Mouse (Mus musculus): Measurements from ENCODE around the gene Enpp1. TPM values are rescaled to one million over a fixed set of nuclear protein-coding genes. Genes with fewer than 3 reads are reported as not detected.

Gene Enpp1
- total and polyA plus RNA-seq, 3 experiments: 0.12 to 0.15 TPM; not detected in 1

DNA sequence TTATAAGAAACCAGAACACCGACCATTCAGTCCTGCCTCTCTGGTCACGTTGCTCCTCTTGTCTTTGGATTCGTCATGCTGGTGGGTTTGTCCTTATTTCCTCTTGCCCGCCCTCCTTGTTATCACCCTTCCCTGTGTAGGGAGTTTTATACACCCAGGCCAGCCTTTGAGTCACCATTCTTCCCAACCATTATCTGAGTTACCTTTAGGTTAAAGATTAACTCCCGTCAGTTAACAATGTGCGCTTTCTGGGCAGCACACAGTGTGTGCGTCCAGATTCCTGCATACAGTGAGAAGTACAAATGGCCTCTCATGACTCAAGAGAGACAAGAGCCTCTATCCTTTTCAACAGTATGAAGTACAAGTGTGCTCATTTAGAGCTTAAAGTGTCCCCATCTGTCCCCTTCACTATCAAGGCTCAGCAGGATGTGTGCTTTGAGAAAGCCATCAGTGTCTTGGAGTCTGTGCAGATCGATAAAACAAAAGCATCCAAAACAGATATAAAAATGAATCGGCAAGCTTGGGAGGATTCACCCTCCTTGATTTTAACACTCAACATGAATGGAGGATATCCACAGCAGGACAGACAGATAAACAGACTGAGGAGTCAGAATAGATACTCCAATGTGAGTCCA, 82.8 kb downstream of the Enpp1 start:
- H3K4me1 ChIP-seq (ENCODE audit: control insufficient read depth in 1 of 2, insufficient read depth in 2 of 2, low read length in 2 of 2): no peaks in the 10 kb centered on the region; a peak in 1 of 4 replicates
- peak; percentile 51; the same call in 1 of the 2 replicates for TF ChIP-seq TCF12 (IDR thresholded peaks at IDR 0.05; ENCODE audit: low read depth, low read length)
- peak; percentile 62 for TF ChIP-seq USF1 (IDR thresholded peaks at IDR 0.05; ENCODE audit: low read depth, low read length)
- no peak for TF ChIP-seq E2F4 (IDR thresholded peaks at IDR 0.05; ENCODE audit: borderline replicate concordance, low read depth, low read length)
- TF ChIP-seq SIN3A (IDR thresholded peaks at IDR 0.05; ENCODE audit: low read length): no peak; the same call in 1 of the 2 replicates
- TF ChIP-seq HCFC1 (IDR thresholded peaks at IDR 0.05; ENCODE audit: low read depth, low read length): peak; percentile 29; the same call in 1 of the 2 replicates
- TF ChIP-seq GABPA (IDR thresholded peaks at IDR 0.05; ENCODE audit: low read depth, low read length): no peak
- TF ChIP-seq MAZ (IDR thresholded peaks at IDR 0.05; ENCODE audit: low read depth, low read length): no peak
- TF ChIP-seq MAFK (IDR thresholded peaks at IDR 0.05; ENCODE audit: borderline replicate concordance, low read depth, low read length): no peak
- no peak for TF ChIP-seq NRF1 (IDR thresholded peaks at IDR 0.05; ENCODE audit: insufficient read depth, low read depth, low read length, poor library complexity, severe bottlenecking)
- peak; percentile 13; the same call in 1 of the 2 replicates for TF ChIP-seq MYC (IDR thresholded peaks at IDR 0.05; ENCODE audit: low read depth, low read length)
- TF ChIP-seq USF2 (IDR thresholded peaks at IDR 0.05; ENCODE audit: borderline replicate concordance in 1 of 2, insufficient read depth in 1 of 2, low read depth in 1 of 2, low read length in 2 of 2): no peak
- no peak; the same call in 1 of the 2 replicates for TF ChIP-seq GATA1 (IDR thresholded peaks at IDR 0.05; ENCODE audit: low read depth, low read length)
- TF ChIP-seq ETS1 (IDR thresholded peaks at IDR 0.05; ENCODE audit: low read depth, low read length): peak; percentile 24; the same call in 1 of the 2 replicates
- TF ChIP-seq POLR2A (IDR thresholded peaks at IDR 0.05; ENCODE audit: control insufficient read depth in 1 of 2, insufficient read depth in 1 of 2, low read depth in 1 of 2, low read length in 2 of 2, poor library complexity in 1 of 2): no peak
- TF ChIP-seq UBTF (IDR thresholded peaks at IDR 0.05; ENCODE audit: borderline replicate concordance, insufficient read depth, low read depth, low read length): no peak
- no peak for TF ChIP-seq ZKSCAN1 (IDR thresholded peaks at IDR 0.05; ENCODE audit: low read depth, low read length)
- no peak for TF ChIP-seq SMC3 (IDR thresholded peaks at IDR 0.05; ENCODE audit: low read depth, low read length)
- TF ChIP-seq MAX (IDR thresholded peaks at IDR 0.05; ENCODE audit: low read length): no peak; the same call in 1 of the 2 replicates
- no peak for TF ChIP-seq POLR2AphosphoS5 (IDR thresholded peaks at IDR 0.05; ENCODE audit: borderline replicate concordance, low read depth, low read length)
- TF ChIP-seq NELFE (IDR thresholded peaks at IDR 0.05; ENCODE audit: low read depth, low read length): peak; percentile 30; the same call in 1 of the 2 replicates
- no peak for TF ChIP-seq ZNF384 (IDR thresholded peaks at IDR 0.05; ENCODE audit: low read depth, low read length)
- peak; percentile 51; the same call in 1 of the 2 replicates for TF ChIP-seq ZMIZ1 (IDR thresholded peaks at IDR 0.05; ENCODE audit: low read depth, low read length)
- TF ChIP-seq CHD2 (IDR thresholded peaks at IDR 0.05; ENCODE audit: low read length): no peak
- peak; percentile 6 to 64 for TF ChIP-seq EP300 (IDR thresholded peaks at IDR 0.05; ENCODE audit: low read depth in 1 of 2, low read length in 2 of 2)
- no peak for TF ChIP-seq KAT2A (conservative IDR thresholded peaks at IDR 0.05; ENCODE audit: low read depth, low read length)
- TF ChIP-seq JUND (IDR thresholded peaks at IDR 0.05; ENCODE audit: low read depth, low read length): no peak
- TF ChIP-seq TBP (IDR thresholded peaks at IDR 0.05; ENCODE audit: low read depth, low read length): peak; percentile 64
- no peak for TF ChIP-seq CHD1 (IDR thresholded peaks at IDR 0.05; ENCODE audit: low read depth, low read length)
- no peak for TF ChIP-seq MEF2A (IDR thresholded peaks at IDR 0.05; ENCODE audit: extremely low read depth, insufficient replicate concordance, low read depth, low read length, poor library complexity, severe bottlenecking)
- TF ChIP-seq RAD21 (IDR thresholded peaks at IDR 0.05; ENCODE audit: low read depth, low read length): no peak
- no peak for TF ChIP-seq POLR2AphosphoS2 (IDR thresholded peaks at IDR 0.05; ENCODE audit: low read length)
- TF ChIP-seq ZC3H11A (IDR thresholded peaks at IDR 0.05; ENCODE audit: low read depth, low read length): no peak
- TF ChIP-seq RCOR1 (IDR thresholded peaks at IDR 0.05; ENCODE audit: low read depth, low read length): no peak; the same call in 1 of the 2 replicates
- no peak for TF ChIP-seq BHLHE40 (IDR thresholded peaks at IDR 0.05; ENCODE audit: borderline replicate concordance, low read depth, low read length)
- 0 out of 2 replicates have a peak, but pooled peaks have one; percentile 10 for TF ChIP-seq MXI1 (IDR thresholded peaks at IDR 0.05; ENCODE audit: low read depth, low read length)
- no peak for TF ChIP-seq CTCF (IDR thresholded peaks at IDR 0.05 in 2 of 3, conservative IDR thresholded peaks at IDR 0.05 in 1 of 3; ENCODE audit: control insufficient read depth in 1 of 3, insufficient read depth in 1 of 3, low read depth in 2 of 3, low read length in 3 of 3, poor library complexity in 1 of 3, severe bottlenecking in 1 of 3)

More for the DNA sequence above, 82.8 kb downstream of the Enpp1 start:
- H3K79me2 ChIP-seq (ENCODE audit: control insufficient read depth, insufficient read depth, low read length, poor library complexity): no peaks in the 10 kb centered on the region
- H3K9me3 ChIP-seq (replicated peaks; ENCODE audit: insufficient read depth, low read length): no peaks in the 10 kb centered on the region
- H3K27ac ChIP-seq (ENCODE audit: control insufficient read depth, low read depth, low read length): peak overlapping the region; percentile 38
- H3K27me3 ChIP-seq (ENCODE audit: control insufficient read depth in 1 of 2, insufficient read depth in 2 of 2, low read length in 2 of 2): no peaks in the 10 kb centered on the region
- peak; percentile 84 for DNase-seq (ENCODE audit: low read depth, low spot score)
- peak overlapping the region; percentile 56 to 80 for H3K4me3 ChIP-seq (ENCODE audit: control insufficient read depth in 1 of 2, insufficient read depth in 1 of 2, low read depth in 2 of 2, low read length in 2 of 2)
- H3K36me3 ChIP-seq (ENCODE audit: control insufficient read depth in 1 of 2, insufficient read depth in 2 of 2, low read length in 2 of 2): peaks cover 0 to 4% of the 10 kb centered on the region in 2 experiments; a peak in 1 of 4 replicates
- H3K9ac ChIP-seq (ENCODE audit: control insufficient read depth, low read depth, low read length, poor library complexity, severe bottlenecking): peak overlapping the region; percentile 37

Data from MEL (cell line).